9 mouse cellular contexts compared by ENCODE assay signal in genomic region chr5:33658664-33659050, GRCm38 (mm10). TPM values are rescaled to one million over a fixed set of nuclear protein-coding genes. Genes with fewer than 3 reads are reported as not detected.
A peak's percentile ranks its signal among the peaks of the same experiment; 100 is the strongest.
DNase-seq lines count a peak whose midpoint lies in the region; ATAC-seq and TF ChIP-seq lines count a peak whose summit lies in the region.
"Had no signal": no experiment of that assay in that cellular context is flagged by ENCODE, and none has a peak within 500 bp of the region (broad histone marks: within the 10 kb centered on the region; RNA-seq: fewer than 3 reads in every experiment).

No protein-coding gene starts in this region.

- no peaks in the 10 kb centered on the region for H3K36me3 ChIP-seq in kidney, adult 2 months (ENCODE audit: control insufficient read depth, insufficient read depth, low read length)
- H3K36me3 ChIP-seq in hindbrain, embryonic 14.5 days (replicated peaks; ENCODE audit: control insufficient read depth, insufficient read depth): peaks cover 16% of the 10 kb centered on the region
- H3K36me3 ChIP-seq in midbrain, embryonic 14.5 days (ENCODE audit: control insufficient read depth, insufficient read depth, low read length): peaks cover 24% of the 10 kb centered on the region

- no peak for TF ChIP-seq POLR2A in kidney, adult 2 months (IDR thresholded peaks at IDR 0.05; ENCODE audit: low read depth, low read length)
- TF ChIP-seq POLR2A in bone marrow macrophage, adult 2 months (IDR thresholded peaks at IDR 0.05; ENCODE audit: borderline replicate concordance, low read depth, low read length): no peak

- H3K4me3 ChIP-seq in kidney, adult 2 months (ENCODE audit: insufficient read depth, low read depth, low read length): peak overlapping the region; percentile 72
- H3K4me3 ChIP-seq in bone marrow macrophage, adult 2 months (ENCODE audit: insufficient read depth, low read length): peak overlapping the region; percentile 73
- peak overlapping the region; percentile 53 for H3K4me3 ChIP-seq in hindbrain, embryonic 14.5 days (replicated peaks; ENCODE audit: low read length)
- H3K4me3 ChIP-seq in midbrain, embryonic 14.5 days (replicated peaks; ENCODE audit: low read depth, low read length): peak overlapping the region; percentile 71

- WGBS in kidney, adult 2 months: under 1% methylated on average over 26 of the region's 26 CpGs
- WGBS in hindbrain, embryonic 14.5 days: under 1% methylated on average over 26 of the region's 26 CpGs
- whole genome bisulfite sequencing in midbrain, embryonic 14.5 days: under 1% methylated on average over 26 of the region's 26 CpGs

- ATAC-seq in hindbrain, embryonic 14.5 days (ENCODE audit: low FRiP score): no peak
- ATAC-seq in midbrain, embryonic 14.5 days (ENCODE audit: low FRiP score, low TSS enrichment): 0 out of 2 replicates have a peak, but pooled peaks have one; percentile 1

- no peak for DNase-seq in kidney, adult 2 months
- DNase-seq in kidney, adult 8-10 months: no peak
- no peak for DNase-seq in hindbrain, embryonic 14.5 days (ENCODE audit: low spot score)
- DNase-seq in midbrain, embryonic 14.5 days: no peak
- no peak for DNase-seq in layer of hippocampus, adult 9-10 months (ENCODE audit: low spot score)
- no peak for DNase-seq in right cerebral cortex, postnatal 36 days (ENCODE audit: low spot score in 2 of 2)
- DNase-seq in cerebellum, adult 18-20 months: no peak

- H3K27ac ChIP-seq in kidney, adult 2 months (ENCODE audit: insufficient read depth, low read depth, low read length): no peak overlapping the region
- H3K27ac ChIP-seq in bone marrow macrophage, adult 2 months (ENCODE audit: insufficient read depth, low read depth, low read length): peak overlapping the region; percentile 43; the same call in 1 of the 2 replicates
- no peak overlapping the region for H3K27ac ChIP-seq in hindbrain, embryonic 14.5 days
- no peak overlapping the region for H3K27ac ChIP-seq in midbrain, embryonic 14.5 days (replicated peaks; ENCODE audit: low read depth, low read length)

- H3K4me1 ChIP-seq in kidney, adult 2 months (ENCODE audit: control insufficient read depth, insufficient read depth, low read length): peaks cover 8% of the 10 kb centered on the region; the same call in 1 of the 2 replicates
- H3K4me1 ChIP-seq in bone marrow macrophage, adult 2 months (ENCODE audit: control insufficient read depth, insufficient read depth, low read length): peaks cover 10% of the 10 kb centered on the region
- peaks cover 16% of the 10 kb centered on the region for H3K4me1 ChIP-seq in hindbrain, embryonic 14.5 days (replicated peaks; ENCODE audit: control insufficient read depth, insufficient read depth, low read length)
- peaks cover 19% of the 10 kb centered on the region for H3K4me1 ChIP-seq in midbrain, embryonic 14.5 days (ENCODE audit: control insufficient read depth, insufficient read depth, low read length)

- H3K9me3 ChIP-seq in hindbrain, embryonic 14.5 days (ENCODE audit: control insufficient read depth, low read length): no peaks in the 10 kb centered on the region
- H3K9me3 ChIP-seq in midbrain, embryonic 14.5 days (ENCODE audit: control insufficient read depth, low read length): no peaks in the 10 kb centered on the region

- TF ChIP-seq CTCF in kidney, adult 2 months (conservative IDR thresholded peaks at IDR 0.05; ENCODE audit: insufficient read depth, insufficient read length, low read depth, low read length): no peak
- TF ChIP-seq CTCF in bone marrow macrophage, adult 2 months (IDR thresholded peaks at IDR 0.05; ENCODE audit: low read depth, low read length): no peak

- peak overlapping the region; percentile 71 for H3K4me2 ChIP-seq in hindbrain, embryonic 14.5 days (replicated peaks)
- peak overlapping the region; percentile 94 for H3K4me2 ChIP-seq in midbrain, embryonic 14.5 days (ENCODE audit: low read length)

- no peaks in the 10 kb centered on the region for H3K27me3 ChIP-seq in kidney, adult 2 months (replicated peaks; ENCODE audit: control insufficient read depth, insufficient read depth, low read length)
- no peaks in the 10 kb centered on the region for H3K27me3 ChIP-seq in hindbrain, embryonic 14.5 days (ENCODE audit: control insufficient read depth, insufficient read depth, low read length)
- no peaks in the 10 kb centered on the region for H3K27me3 ChIP-seq in midbrain, embryonic 14.5 days (ENCODE audit: control insufficient read depth, insufficient read depth, low read length)
- H3K27me3 ChIP-seq: Patski had no signal

- H3K9ac ChIP-seq in hindbrain, embryonic 14.5 days: peak overlapping the region; percentile 45
- H3K9ac ChIP-seq in midbrain, embryonic 14.5 days (replicated peaks; ENCODE audit: low read length): peak overlapping the region; percentile 43

RNA-seq across cellular contexts. Expression of gene Tmem129, which starts 0.4 kb away (rescaled TPM):
- polyA plus RNA-seq in kidney, adult 2 months (2012; rRNA removed): 47.4 and 51.2 TPM in 2 replicates
- polyA plus RNA-seq in bone marrow macrophage, adult 2 months (2012; ENCODE audit: insufficient read depth, insufficient read length, missing spikeins): 11.4 and 14.4 TPM in 2 replicates
- polyA plus RNA-seq in hindbrain, embryonic 14.5 days (2014; fragmentation: Nextera tagmentation; extraction: Ambion mirVana): 27.5 and 28.8 TPM in 2 replicates
- 29.4 and 31.1 TPM in 2 replicates for polyA plus RNA-seq in midbrain, embryonic 14.5 days (2014; fragmentation: Nextera tagmentation; extraction: Ambion mirVana)

RNA-seq across cellular contexts. Expression of gene Tacc3, which starts 0.7 kb away (rescaled TPM):
- polyA plus RNA-seq in kidney, adult 2 months (2012; rRNA removed): 2.3 and 2.6 TPM in 2 replicates
- 58.6 and 69.4 TPM in 2 replicates for polyA plus RNA-seq in bone marrow macrophage, adult 2 months (2012; ENCODE audit: insufficient read depth, insufficient read length, missing spikeins)
- polyA plus RNA-seq in hindbrain, embryonic 14.5 days (2014; fragmentation: Nextera tagmentation; extraction: Ambion mirVana): 32.3 and 41.0 TPM in 2 replicates
- polyA plus RNA-seq in midbrain, embryonic 14.5 days (2014; fragmentation: Nextera tagmentation; extraction: Ambion mirVana): 25.5 and 45.9 TPM in 2 replicates

RNA-seq across cellular contexts. Expression of gene Slbp, which starts 6.3 kb away (rescaled TPM):
- polyA plus RNA-seq in kidney, adult 2 months (2012; rRNA removed): 12.7 and 15.7 TPM in 2 replicates
- 77.1 and 84.1 TPM in 2 replicates for polyA plus RNA-seq in bone marrow macrophage, adult 2 months (2012; ENCODE audit: insufficient read depth, insufficient read length, missing spikeins)
- polyA plus RNA-seq in hindbrain, embryonic 14.5 days (2014; fragmentation: Nextera tagmentation; extraction: Ambion mirVana): 115 and 125 TPM in 2 replicates
- 112 and 134 TPM in 2 replicates for polyA plus RNA-seq in midbrain, embryonic 14.5 days (2014; fragmentation: Nextera tagmentation; extraction: Ambion mirVana)

RNA-seq across cellular contexts. Expression of gene Gm9903, which starts 28.9 kb away (rescaled TPM):
- 0.64 and 0.77 TPM in 2 replicates for polyA plus RNA-seq in kidney, adult 2 months (2012; rRNA removed)
- polyA plus RNA-seq in bone marrow macrophage, adult 2 months (2012; ENCODE audit: insufficient read depth, insufficient read length, missing spikeins): 0.61 TPM in 1 of 2 replicates, not detected in the other
- 0.64 and 0.77 TPM in 2 replicates for polyA plus RNA-seq in hindbrain, embryonic 14.5 days (2014; fragmentation: Nextera tagmentation; extraction: Ambion mirVana)
- 0.65 and 0.83 TPM in 2 replicates for polyA plus RNA-seq in midbrain, embryonic 14.5 days (2014; fragmentation: Nextera tagmentation; extraction: Ambion mirVana)

RNA-seq across cellular contexts. Expression of gene Fam53a, which starts 29.2 kb away (rescaled TPM):
- 20.8 and 27.1 TPM in 2 replicates for polyA plus RNA-seq in kidney, adult 2 months (2012; rRNA removed)
- polyA plus RNA-seq in bone marrow macrophage, adult 2 months (2012; ENCODE audit: insufficient read depth, insufficient read length, missing spikeins): 16.0 and 17.8 TPM in 2 replicates
- 26.8 and 30.2 TPM in 2 replicates for polyA plus RNA-seq in hindbrain, embryonic 14.5 days (2014; fragmentation: Nextera tagmentation; extraction: Ambion mirVana)
- 31.4 and 35.4 TPM in 2 replicates for polyA plus RNA-seq in midbrain, embryonic 14.5 days (2014; fragmentation: Nextera tagmentation; extraction: Ambion mirVana)
